Mouse (Mus musculus) layer of hippocampus, adult 8-10 months (tissue): ENCODE results near the gene Ffar3. TPM values are rescaled to one million over a fixed set of nuclear protein-coding genes. Genes with fewer than 3 reads are reported as not detected.

Experiments used
- total RNA-seq, 4 experiments: library from RNA; stranded (reverse); gene quantifications; 2 replicates each; pipeline ENCODE4 v1.2.4; 2022

Ffar3 gene
- total RNA-seq, 4 experiments from 2014 or later, result not detected

Other genes starting within 250 kb of the Ffar3 start
- 1 to 10 TPM in 1 of 4 experiments, under 1 TPM in 2, not detected in 1; 0.39 to 1.2 (median 0.89) TPM for gene Upk1a, start 243.3 kb downstream of the Ffar3 start, total RNA-seq
- 100 to 1,000 TPM; 631 to 661 (median 651) TPM for gene Cox6b1, start 230.0 kb downstream of the Ffar3 start, total RNA-seq
- gene Etv2, start 220.3 kb downstream of the Ffar3 start, total RNA-seq, result not detected
- gene Rbm42, start 205.9 kb downstream of the Ffar3 start, total RNA-seq, result 10 to 100 TPM; 61.9 to 71.5 (median 70.1) TPM
- gene Haus5, start 191.2 kb downstream of the Ffar3 start, total RNA-seq, result 1 to 10 TPM; 5.7 to 8.3 (median 6.8) TPM
- not detected for gene Pmis2, start 184.6 kb downstream of the Ffar3 start, total RNA-seq
- not detected for gene 2200002J24Rik, start 157.3 kb downstream of the Ffar3 start, total RNA-seq
- gene Atp4a, start 144.0 kb downstream of the Ffar3 start, total RNA-seq, result 1 to 10 TPM; 1.1 to 2.1 (median 1.6) TPM
- gene Tmem147, start 126.6 kb downstream of the Ffar3 start, total RNA-seq, result 100 to 1,000 TPM; 110 to 119 (median 116) TPM
- gene Gapdhs, start 112.5 kb downstream of the Ffar3 start, total RNA-seq, result not detected
- gene Sbsn, start 104.7 kb downstream of the Ffar3 start, total RNA-seq, result 10 to 100 TPM in 1 of 4 experiments, 1 to 10 TPM in 3; 7.8 to 11.8 (median 8.4) TPM
- gene Dmkn, start 92.4 kb downstream of the Ffar3 start, total RNA-seq, result 1 to 10 TPM in 1 of 4 experiments, under 1 TPM in 2, not detected in 1; 0.84 to 1.5 (median 0.95) TPM
- gene Krtdap, start 68.3 kb downstream of the Ffar3 start, total RNA-seq, result not detected
- under 1 TPM in 1 of 4 experiments, not detected in 3; 0.20 TPM for gene Ffar2, start 32.4 kb downstream of the Ffar3 start, total RNA-seq
- not detected for gene Ffar1, start 5.4 kb upstream of the Ffar3 start, total RNA-seq
- 1 to 10 TPM in 2 of 4 experiments, not detected in 2; 1.1 to 1.6 TPM for gene Cd22, start 24.2 kb upstream of the Ffar3 start, total RNA-seq
- 100 to 1,000 TPM; 151 to 226 (median 183) TPM for gene Mag, start 58.7 kb upstream of the Ffar3 start, total RNA-seq
- not detected for gene Hamp2, start 68.5 kb upstream of the Ffar3 start, total RNA-seq
- gene Hamp, start 87.9 kb upstream of the Ffar3 start, total RNA-seq, result not detected
- 100 to 1,000 TPM; 118 to 123 (median 120) TPM for gene Usf2, start 100.6 kb upstream of the Ffar3 start, total RNA-seq
- 1 to 10 TPM; 5.1 to 9.0 (median 6.0) TPM for gene Lsr, start 117.3 kb upstream of the Ffar3 start, total RNA-seq
- gene Fam187b, start 117.6 kb upstream of the Ffar3 start, total RNA-seq, result under 1 TPM in 1 of 4 experiments, not detected in 3; 0.21 TPM
- gene Fxyd5, start 186.3 kb upstream of the Ffar3 start, total RNA-seq, result 10 to 100 TPM; 27.5 to 36.2 (median 30.7) TPM
- 100 to 1,000 TPM; 103 to 116 (median 108) TPM for gene Fxyd7, start 195.3 kb upstream of the Ffar3 start, total RNA-seq
- gene Fxyd1, start 201.0 kb upstream of the Ffar3 start, total RNA-seq, result 100 to 1,000 TPM in 2 of 4 experiments, 10 to 100 TPM in 2; 80.5 to 263 (median 172) TPM
- 10 to 100 TPM; 38.3 to 64.2 (median 55.9) TPM for gene Lgi4, start 203.2 kb upstream of the Ffar3 start, total RNA-seq
- 1 to 10 TPM in 3 of 4 experiments, not detected in 1; 1.4 to 2.3 (median 1.6) TPM for gene Fxyd3, start 220.5 kb upstream of the Ffar3 start, total RNA-seq